ENCODE assay signal across 13 mouse cellular contexts in the genomic region with DNA sequence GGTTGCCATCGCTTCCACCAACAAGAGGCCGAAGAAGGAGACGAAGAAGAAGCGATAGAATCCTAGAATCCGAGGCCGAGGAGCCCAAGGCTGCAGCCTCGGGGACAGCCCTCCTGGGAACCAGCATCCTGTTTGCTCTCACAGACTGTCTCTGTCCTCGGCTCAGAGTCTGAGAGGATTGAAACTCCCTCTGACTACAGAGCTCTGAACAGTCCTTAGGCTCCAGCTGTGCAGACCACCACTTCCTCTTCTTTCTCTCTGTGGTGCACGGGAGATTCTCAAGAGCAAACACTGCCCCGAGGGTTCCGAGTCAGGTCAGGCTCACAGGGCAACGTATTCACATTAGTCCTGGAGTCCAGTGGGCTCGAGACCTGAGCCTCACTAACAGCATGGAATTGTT. TPM values are rescaled to one million over a fixed set of nuclear protein-coding genes. Genes with fewer than 3 reads are reported as not detected.
DNase-seq lines count a peak whose midpoint lies in the region; ATAC-seq and TF ChIP-seq lines count a peak whose summit lies in the region.
"Had no signal": no experiment of that assay in that cellular context is flagged by ENCODE, and none has a peak within 500 bp of the region (broad histone marks: within the 10 kb centered on the region; RNA-seq: fewer than 3 reads in every experiment).

No protein-coding gene starts in this region.

- H3K4me2 ChIP-seq in heart, embryonic 15.5 days = no peak overlapping the region
- no peak overlapping the region for H3K4me2 ChIP-seq in hindbrain, embryonic 14.5 days (replicated peaks)
- H3K4me2 ChIP-seq: liver, embryonic 11.5 days had no signal

- TF ChIP-seq POLR2A in brain, embryonic 14.5 days (IDR thresholded peaks at IDR 0.05; ENCODE audit: borderline replicate concordance, extremely low read depth, insufficient read depth, insufficient read length, poor library complexity, severe bottlenecking) = no peak

- peak overlapping the region; percentile 16; the same call in 1 of the 2 replicates for H3K27ac ChIP-seq in heart, embryonic 15.5 days
- 0 out of 2 replicates have a peak overlapping the region, but pooled peaks have one; percentile 9 for H3K27ac ChIP-seq in hindbrain, embryonic 14.5 days

- no peaks in the 10 kb centered on the region for H3K4me1 ChIP-seq in heart, embryonic 15.5 days (replicated peaks)
- no peaks in the 10 kb centered on the region for H3K4me1 ChIP-seq in hindbrain, embryonic 14.5 days (replicated peaks; ENCODE audit: control insufficient read depth, insufficient read depth, low read length)

- H3K9me3 ChIP-seq in heart, embryonic 15.5 days (replicated peaks) = no peaks in the 10 kb centered on the region
- 0 out of 2 replicates have a peak, but pooled peaks cover 6% of the 10 kb centered on the region for H3K9me3 ChIP-seq in hindbrain, embryonic 14.5 days (ENCODE audit: control insufficient read depth, low read length)

- DNase-seq in heart, adult 8-10 months (ENCODE audit: low spot score) = no peak
- DNase-seq in brain, embryonic 14.5 days (ENCODE audit: low read depth) = peak; percentile 15
- no peak for DNase-seq in hindbrain, embryonic 14.5 days (ENCODE audit: low spot score)
- peak; percentile 57 for DNase-seq in splenic B cell, adult 2 months (ENCODE audit: low read depth, low spot score)
- no peak for DNase-seq in frontal cortex, postnatal 25 days (ENCODE audit: low spot score in 2 of 2)
- no peak for DNase-seq in testis, postnatal 14 days (ENCODE audit: low spot score)
- DNase-seq: adrenal gland, adult 8-10 months; heart, postnatal 36 days had no signal

- peaks cover 18% of the 10 kb centered on the region for H3K36me3 ChIP-seq in heart, embryonic 15.5 days
- H3K36me3 ChIP-seq in hindbrain, embryonic 14.5 days (replicated peaks; ENCODE audit: control insufficient read depth, insufficient read depth) = peaks cover 27% of the 10 kb centered on the region
- peaks cover 3% of the 10 kb centered on the region for H3K36me3 ChIP-seq in splenic B cell, adult 2 months (ENCODE audit: control insufficient read depth, insufficient read depth, low read length, poor library complexity, severe bottlenecking)

- WGBS in heart, embryonic 15.5 days = 58% methylated on average over 13 of the region's 13 CpGs
- WGBS in hindbrain, embryonic 14.5 days = 63% methylated on average over 13 of the region's 13 CpGs

- no peak overlapping the region for H3K4me3 ChIP-seq in heart, embryonic 15.5 days
- H3K4me3 ChIP-seq in hindbrain, embryonic 14.5 days (replicated peaks; ENCODE audit: low read length) = no peak overlapping the region
- H3K4me3 ChIP-seq: erythroblast, embryonic 14.5 days had no signal

- ATAC-seq in heart, embryonic 15.5 days (replicated peaks; ENCODE audit: insufficient number of reproducible peaks, insufficient read depth, low FRiP score, low read depth) = no peak
- ATAC-seq in hindbrain, embryonic 14.5 days (ENCODE audit: low FRiP score) = no peak
- no peak for ATAC-seq in inflammation-experienced regulatory T-cells, adult 6 months

- no peaks in the 10 kb centered on the region for H3K27me3 ChIP-seq in heart, embryonic 15.5 days
- no peaks in the 10 kb centered on the region for H3K27me3 ChIP-seq in hindbrain, embryonic 14.5 days (ENCODE audit: control insufficient read depth, insufficient read depth, low read length)
- no peaks in the 10 kb centered on the region for H3K27me3 ChIP-seq in splenic B cell, adult 2 months (ENCODE audit: control insufficient read depth, insufficient read depth, low read length, poor library complexity, severe bottlenecking)

- no peak overlapping the region for H3K9ac ChIP-seq in heart, embryonic 15.5 days
- H3K9ac ChIP-seq in hindbrain, embryonic 14.5 days = no peak overlapping the region; the same call in 1 of the 2 replicates

- no peak for TF ChIP-seq CTCF in brain, embryonic 14.5 days (IDR thresholded peaks at IDR 0.05; ENCODE audit: borderline replicate concordance, extremely low read depth, insufficient read depth, insufficient read length)

RNA-seq across cellular contexts. Expression of gene Src, which starts 22.3 kb away (rescaled TPM):
- 5.6 and 9.6 TPM in 2 replicates for polyA plus RNA-seq in heart, embryonic 15.5 days (2015; fragmentation: Nextera tagmentation; extraction: Ambion mirVana)
- 1 to 10 TPM; 3.2 to 4.9 (median 3.7) TPM for total RNA-seq in heart, adult 8-10 months (2022)
- polyA plus RNA-seq in brain, embryonic 14.5 days (2012; rRNA removed) = 87.7 and 98.1 TPM in 2 replicates
- polyA plus RNA-seq in hindbrain, embryonic 14.5 days (2014; fragmentation: Nextera tagmentation; extraction: Ambion mirVana) = 24.8 and 30.1 TPM in 2 replicates
- 1 to 10 TPM in 2 of 3 experiments, under 1 TPM in 1; 0.43 to 2.1 (median 1.0) TPM for polyA plus RNA-seq in inflammation-experienced regulatory T-cells, adult 6 months (2017; shearing (Covaris generic))

RNA-seq across cellular contexts. Expression of gene Manbal, which starts 28.6 kb away (rescaled TPM):
- polyA plus RNA-seq in heart, embryonic 15.5 days (2015; fragmentation: Nextera tagmentation; extraction: Ambion mirVana) = 49.7 and 62.0 TPM in 2 replicates
- 10 to 100 TPM; 19.6 to 24.3 (median 22.9) TPM for total RNA-seq in heart, adult 8-10 months (2022)
- polyA plus RNA-seq in brain, embryonic 14.5 days (2012; rRNA removed) = 80.2 and 93.0 TPM in 2 replicates
- polyA plus RNA-seq in hindbrain, embryonic 14.5 days (2014; fragmentation: Nextera tagmentation; extraction: Ambion mirVana) = 53.3 and 58.1 TPM in 2 replicates
- polyA plus RNA-seq in inflammation-experienced regulatory T-cells, adult 6 months (2017; shearing (Covaris generic)) = 10 to 100 TPM; 41.4 to 46.8 (median 44.1) TPM

RNA-seq across cellular contexts. Expression of gene Ghrh, which starts 48.7 kb away (rescaled TPM):
- polyA plus RNA-seq in heart, embryonic 15.5 days (2015; fragmentation: Nextera tagmentation; extraction: Ambion mirVana) = not detected in 2 replicates
- total RNA-seq in heart, adult 8-10 months (2022) = not detected
- 2.1 and 2.8 TPM in 2 replicates for polyA plus RNA-seq in brain, embryonic 14.5 days (2012; rRNA removed)
- polyA plus RNA-seq in hindbrain, embryonic 14.5 days (2014; fragmentation: Nextera tagmentation; extraction: Ambion mirVana) = 0.58 and 0.94 TPM in 2 replicates
- not detected for polyA plus RNA-seq in inflammation-experienced regulatory T-cells, adult 6 months (2017; shearing (Covaris generic))
- total RNA-seq: adrenal gland, adult 8-10 months; heart, postnatal 36 days had no signal
- polyA plus RNA-seq: erythroblast, embryonic 14.5 days; liver, embryonic 11.5 days; neural tube, embryonic 14.5 days had no signal

Comparison
In these comparisons a context has a peak if more than half of its experiments do, and no peak if none do; other contexts are left out.
1. DNase-seq: peak in brain, embryonic 14.5 days (single experiment) and splenic B cell, adult 2 months (single experiment); none in heart, adult 8-10 months (single experiment), hindbrain, embryonic 14.5 days (single experiment), frontal cortex, postnatal 25 days (0 of 2) and testis, postnatal 14 days (single experiment).